Mouse (Mus musculus): Measurements from ENCODE around the gene Acot10.
"Not testable (repeated sequence)": the region's sequence is repeated elsewhere in the genome, so short reads cannot be mapped to it uniquely, and the experiment has no call there.

The Acot10 gene

DNA sequence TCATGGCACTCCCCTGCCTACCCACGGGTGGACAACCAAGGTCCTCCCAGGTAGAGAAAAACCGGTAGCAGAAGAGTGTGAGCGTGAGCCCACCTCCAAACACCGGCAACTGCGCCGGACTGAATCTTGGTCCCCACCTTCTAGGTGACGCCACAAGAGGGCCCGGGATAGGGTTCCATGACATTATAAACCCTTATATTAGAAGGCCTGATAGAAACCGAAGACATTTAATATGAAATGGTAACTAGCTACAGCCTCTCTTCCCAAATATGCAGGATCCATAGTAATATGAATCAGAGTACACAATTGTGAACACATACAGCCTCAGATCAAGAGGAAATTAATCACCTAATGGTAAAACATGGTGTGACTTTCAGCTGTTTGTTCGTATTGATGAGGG is at the start of gene Acot10:
Gene Acot10 (minus strand): TSS at position 101 of the 400 bp plus-strand sequence.
- no peak for DNase-seq

DNA sequence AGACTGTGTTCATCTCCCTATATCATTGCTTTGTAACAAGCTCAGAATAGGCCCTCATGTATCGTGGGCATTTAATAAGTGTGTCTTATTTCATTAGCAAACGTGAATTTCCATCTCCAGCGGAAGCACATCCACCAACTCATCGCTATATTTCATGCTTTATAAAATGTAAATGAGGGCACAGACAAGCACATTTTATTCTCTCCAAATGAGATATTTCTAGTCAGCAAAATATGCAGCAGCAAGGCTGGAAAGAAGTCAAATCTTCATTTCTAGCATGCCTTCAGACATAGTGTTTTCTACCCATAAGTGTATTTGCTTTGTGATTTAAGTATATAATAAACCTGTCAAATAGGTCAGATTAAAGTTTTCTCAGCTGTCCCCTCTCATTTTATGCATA is 45.3 kb upstream of the Acot10 start:
- no peak for DNase-seq

DNA sequence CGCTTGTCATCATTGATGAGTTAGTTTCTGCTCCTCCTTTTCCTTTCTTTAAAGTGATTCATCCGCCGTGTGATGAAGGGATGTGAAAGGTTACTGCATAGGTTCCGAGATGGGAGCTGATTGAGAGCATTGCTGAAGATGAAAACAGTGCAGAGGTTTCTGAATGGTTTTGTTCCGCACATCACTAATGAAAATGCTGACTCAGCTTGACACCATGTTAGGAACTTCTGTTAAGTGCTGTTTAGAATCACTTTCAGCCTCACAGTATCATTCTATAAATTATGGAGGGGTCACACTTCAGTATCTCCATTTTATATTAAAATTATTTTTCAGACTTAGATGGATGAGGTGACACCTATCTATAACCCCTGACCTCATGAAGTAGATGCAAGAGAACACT is 29.7 kb upstream of the Acot10 start:
- no peak for DNase-seq

DNA sequence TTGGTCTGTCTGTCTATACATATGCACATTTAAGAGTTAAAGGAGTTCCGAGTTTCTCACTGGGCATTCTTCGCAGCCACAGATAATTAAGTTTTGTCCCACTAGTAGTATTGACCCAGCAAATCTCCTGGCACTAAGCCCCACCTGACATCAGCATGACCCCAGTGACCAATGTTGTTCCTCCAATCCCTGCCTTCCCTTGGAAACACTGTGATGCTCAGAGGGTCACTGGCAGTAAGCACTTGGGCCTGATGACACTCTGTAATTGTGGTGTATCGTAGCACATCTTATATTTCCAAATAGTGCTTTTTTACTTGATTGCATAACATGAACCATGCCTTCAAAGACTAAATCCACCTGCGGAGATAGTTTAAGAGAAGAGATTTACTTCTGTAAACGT is 17.6 kb upstream of the Acot10 start:
- DNase-seq: no peak

DNA sequence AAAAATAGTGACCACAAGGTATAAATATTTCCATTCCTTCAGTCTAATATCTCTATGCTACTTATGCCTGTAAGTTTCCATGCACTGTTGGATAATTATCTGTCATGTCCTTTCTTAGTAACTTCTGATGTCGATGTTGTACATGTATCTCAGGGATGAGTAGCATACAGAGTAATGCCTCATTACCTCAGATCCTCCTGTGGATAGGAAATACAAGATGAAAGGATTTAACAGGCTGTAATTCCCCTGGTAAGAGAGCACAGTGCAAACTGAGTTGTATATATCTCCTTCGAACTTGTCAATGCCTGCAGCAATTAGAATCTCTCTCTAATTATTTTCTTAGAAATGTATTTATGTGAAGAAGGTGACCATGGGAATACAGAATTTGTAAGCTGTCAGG is 16.2 kb upstream of the Acot10 start:
- DNase-seq: no peak

DNA sequence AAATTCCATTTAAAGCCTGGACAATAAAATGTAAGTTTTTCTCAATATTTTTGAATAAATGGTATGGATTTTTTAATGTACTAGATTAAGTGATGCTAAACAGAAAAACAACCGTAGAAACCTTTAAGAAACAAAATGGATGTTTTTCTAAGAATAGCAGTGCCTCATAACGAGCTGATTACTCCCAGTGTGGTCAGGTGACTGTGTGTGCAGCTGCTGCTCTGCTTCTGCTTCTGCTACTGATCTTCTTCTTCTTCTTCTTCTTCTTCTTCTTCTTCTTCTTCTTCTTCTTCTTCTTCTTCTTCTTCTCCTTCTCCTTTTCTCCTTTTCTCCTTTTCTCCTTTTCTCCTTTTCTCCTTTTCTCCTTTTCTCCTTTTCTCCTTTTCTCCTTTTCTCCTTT is 3.0 kb upstream of the Acot10 start:
- not testable (repeated sequence) for DNase-seq

DNA sequence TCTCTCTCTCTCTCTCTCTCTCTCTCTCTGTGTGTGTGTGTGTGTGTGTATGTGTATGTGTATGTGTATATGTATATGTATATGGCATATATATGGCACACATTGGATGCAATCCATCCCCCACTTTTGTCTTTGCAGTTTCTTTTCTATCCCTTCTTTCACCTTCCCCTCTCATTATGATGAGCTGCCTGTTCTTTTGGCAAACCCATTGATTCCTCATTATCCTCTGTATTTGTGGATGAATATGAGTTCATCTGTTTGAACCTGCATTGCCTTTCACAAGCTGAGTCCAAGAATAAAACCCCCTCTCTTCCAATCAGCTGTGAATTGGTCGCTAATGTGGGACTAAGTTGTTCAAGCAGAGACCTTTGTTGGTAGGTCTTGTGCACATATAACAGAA is 1.4 kb upstream of the Acot10 start:
- no peak for DNase-seq

DNA sequence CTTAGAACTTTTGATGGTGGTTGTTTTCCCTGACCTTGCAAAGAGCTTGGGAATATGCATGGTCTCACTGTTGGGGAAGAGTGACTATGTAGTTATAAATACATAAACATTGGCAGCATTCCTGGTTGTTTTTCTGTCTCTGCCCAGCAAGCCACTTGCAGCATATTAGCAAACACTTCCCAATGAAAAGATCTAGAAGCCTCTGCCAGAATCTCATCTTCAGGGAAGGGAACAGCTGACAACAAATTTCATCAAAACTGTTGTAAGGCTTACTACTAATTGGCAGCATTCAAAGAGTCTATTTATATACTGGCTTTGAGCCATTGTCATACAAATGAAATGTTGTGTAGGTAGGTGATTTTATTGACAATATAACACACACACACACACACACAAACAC is 800 bp upstream of the Acot10 start:
- no peak for DNase-seq

DNA sequence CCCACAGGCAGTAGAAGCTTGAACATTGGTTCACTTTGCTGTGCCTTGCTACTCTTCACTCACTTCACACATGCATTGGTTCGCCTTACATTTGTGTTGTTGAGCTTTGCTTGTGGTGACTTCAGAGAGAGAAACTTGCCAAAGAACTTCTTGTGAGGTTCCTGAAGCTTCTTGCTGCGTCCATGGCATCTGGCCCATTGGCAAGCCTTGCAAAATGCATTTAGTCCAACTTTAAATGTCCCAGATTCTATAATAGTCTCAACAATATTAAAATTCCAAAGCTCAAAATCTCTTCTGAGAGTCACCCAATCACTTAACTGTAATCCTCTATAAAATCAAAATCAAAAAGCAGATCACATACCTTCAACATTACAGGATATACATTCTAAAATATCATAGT is 6.3 kb downstream of the Acot10 start:
- no peak for DNase-seq

DNA sequence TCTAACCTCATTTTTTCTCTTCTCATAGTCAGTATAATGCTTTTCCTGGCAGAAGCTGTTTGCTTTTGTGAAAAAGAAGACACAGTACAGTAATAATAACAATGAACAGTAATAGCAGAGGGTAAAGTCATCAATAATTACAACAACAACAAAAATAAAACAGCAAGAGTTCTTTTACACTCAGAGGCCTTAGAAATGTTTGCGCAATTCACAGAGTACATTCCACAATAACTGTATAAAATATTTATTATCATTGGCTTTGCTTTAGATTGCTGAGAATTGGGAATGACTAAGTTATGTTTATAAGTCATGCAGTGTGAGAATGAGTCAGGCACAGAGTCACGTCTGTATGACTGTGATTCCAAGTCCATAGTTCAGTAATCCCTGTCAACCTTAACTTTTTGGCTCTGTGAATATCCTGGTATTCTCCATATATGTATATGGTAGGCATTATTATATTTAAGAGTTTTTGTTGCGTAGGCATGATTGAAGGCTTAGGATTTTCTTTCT is 23.6 kb downstream of the Acot10 start:
- DNase-seq: no peak

DNA sequence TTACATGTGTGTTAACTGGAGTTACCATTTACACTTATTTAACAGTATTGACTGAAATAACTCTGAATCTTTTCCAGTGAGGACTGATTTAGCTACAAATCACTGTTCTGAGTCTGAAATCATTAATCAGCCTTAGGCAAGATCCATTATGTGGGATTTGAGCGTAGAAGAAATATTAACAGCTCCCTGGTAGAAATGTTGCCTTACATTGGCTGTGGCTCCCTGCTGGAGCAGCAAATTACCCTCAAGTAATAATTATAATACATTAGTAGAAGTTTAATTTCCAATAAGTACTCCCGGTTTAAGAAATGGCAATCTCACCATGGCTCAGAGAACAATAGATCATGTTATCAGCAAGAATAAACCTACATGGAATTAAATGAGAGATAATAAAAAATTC is 27.4 kb downstream of the Acot10 start:
- no peak for DNase-seq

DNA sequence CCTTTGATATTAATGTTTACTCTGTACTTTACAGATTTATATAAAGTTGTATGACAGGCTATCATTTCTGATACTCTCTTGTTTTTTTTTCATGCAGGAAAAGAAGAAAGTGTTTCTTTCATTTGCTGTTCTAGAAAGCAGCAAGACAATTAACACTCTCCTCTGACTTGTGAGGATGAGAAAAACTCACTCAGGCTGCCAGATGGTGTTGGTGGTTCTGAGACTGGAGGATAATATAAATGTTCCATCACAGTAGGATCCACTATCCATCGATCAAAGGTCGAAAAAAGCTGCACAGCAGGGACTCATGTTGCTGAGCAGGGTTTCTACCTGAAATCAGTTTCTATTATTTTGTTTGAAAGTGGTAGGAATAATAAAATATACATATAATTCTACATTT is 32.0 kb downstream of the Acot10 start:
- DNase-seq: no peak

All from retina, postnatal 1 day (tissue).